Mouse (Mus musculus) skeletal muscle tissue, adult 2 months (tissue): ENCODE results near the gene Igsf23.
"Not testable (repeated sequence)": the region's sequence is repeated elsewhere in the genome, so short reads cannot be mapped to it uniquely, and the experiment has no call there.

ENCODE experiments used
- DNase-seq: peaks from one replicate; pipeline ENCODE4 v3.0.0-alpha.2; 2012; ENCODE audit warnings: low read depth, low spot score

Gene Igsf23

DNA sequence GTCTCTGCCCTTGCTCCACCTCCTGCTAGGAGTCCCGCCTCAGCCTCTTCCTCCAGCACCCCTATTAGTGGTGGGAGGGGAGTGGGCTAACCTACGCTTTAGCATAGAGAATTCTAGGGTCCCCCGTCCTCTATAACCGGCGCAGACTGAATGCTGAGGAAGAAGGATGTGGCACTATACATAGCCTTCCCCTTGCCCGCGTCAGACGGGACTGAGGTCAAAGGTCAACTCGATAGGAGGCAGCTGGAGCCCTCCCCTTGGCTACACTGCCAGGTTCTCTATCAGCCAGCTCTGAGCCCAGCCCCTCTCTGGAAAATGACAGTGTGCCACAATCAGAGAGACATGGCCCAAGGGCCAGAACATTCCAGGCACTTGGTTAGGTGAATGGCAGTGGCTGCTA, at the start of gene Igsf23:
TSS of gene Igsf23 (minus strand) at position 168 of the 400 bp plus-strand sequence.
- DNase-seq: no peak

- DNase-seq: not testable (repeated sequence)
Observed at GRCm38 (mm10) chr7:19996721-19997120, 46.2 kb upstream of the Igsf23 start.

DNA sequence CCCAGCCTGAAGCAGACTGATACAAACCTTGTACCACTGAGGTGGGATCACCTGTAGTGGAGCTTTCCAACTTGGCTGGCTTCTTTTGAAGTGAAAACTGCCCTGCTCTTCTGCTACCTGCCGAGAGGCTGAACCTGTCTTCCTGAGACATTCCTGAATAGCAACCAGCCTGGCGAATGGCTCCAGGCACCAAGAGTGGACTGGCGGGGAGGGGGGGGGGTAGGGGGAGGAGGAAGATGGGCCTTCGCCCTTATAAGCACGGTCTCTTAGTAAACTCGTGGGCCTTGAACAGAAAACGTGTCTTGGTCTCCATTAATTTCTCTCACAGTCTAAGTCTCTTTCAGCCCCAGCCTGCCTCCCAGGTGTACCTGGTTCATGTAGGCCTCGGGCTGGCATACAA, 40.6 kb upstream of the Igsf23 start, which contains the start of gene Nlrp9b:
TSS of gene Nlrp9b (plus strand) at position 301 of the 400 bp plus-strand sequence.
- not testable (repeated sequence) for DNase-seq

DNA sequence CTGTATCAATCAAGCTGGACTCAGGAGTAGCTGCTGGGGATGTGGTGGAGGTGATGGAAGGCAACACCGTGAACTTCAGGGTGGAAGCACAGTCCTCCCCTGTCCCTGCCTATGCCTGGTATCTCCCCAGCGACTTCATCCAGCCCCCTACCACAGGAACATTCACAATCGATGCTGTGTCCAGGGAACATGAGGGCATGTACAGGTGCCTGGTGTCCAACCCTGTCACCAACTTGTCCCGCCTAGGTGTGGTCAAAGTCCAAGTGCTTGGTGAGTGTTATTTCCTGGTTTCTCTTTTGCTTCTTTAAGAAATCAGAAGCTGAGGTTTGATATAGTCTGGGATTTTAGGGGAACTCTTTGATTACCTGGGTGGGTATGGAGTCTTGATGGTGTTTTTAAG, 21.0 kb upstream of the Igsf23 start:
- no peak for DNase-seq

- DNase-seq: no peak
Observed at GRCm38 (mm10) chr7:19970196-19970595, 19.6 kb upstream of the Igsf23 start.

- no peak for DNase-seq
Observed at GRCm38 (mm10) chr7:19969541-19970090, 19.1 kb upstream of the Igsf23 start.

GRCm38 (mm10) chr7:19969106-19969505, 18.6 kb upstream of the Igsf23 start:
- no peak for DNase-seq

- DNase-seq: no peak
Observed at GRCm38 (mm10) chr7:19964985-19965579, 14.5 kb upstream of the Igsf23 start, which contains the start of gene Ceacam20. TSS of gene Ceacam20 (plus strand) at chr7:19965412.

DNA sequence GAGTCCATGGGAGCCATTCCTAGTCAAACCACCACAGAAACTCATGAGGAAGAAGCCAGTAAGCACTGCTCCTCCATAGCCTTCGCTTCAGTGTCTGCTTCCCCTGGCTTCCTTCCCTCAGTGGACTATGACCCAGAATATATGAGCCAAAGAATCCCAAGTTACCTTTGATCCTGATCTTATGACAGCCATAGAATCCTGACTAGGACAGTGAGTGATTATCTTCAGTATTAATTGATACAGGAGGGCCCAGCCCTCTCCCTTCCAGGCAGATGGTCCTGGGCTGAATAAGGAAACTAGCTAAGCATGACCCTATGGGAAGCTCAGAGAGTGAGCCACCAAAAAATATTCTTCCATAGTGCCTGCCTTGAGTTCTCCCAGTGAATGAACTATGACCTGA, 11.9 kb upstream of the Igsf23 start:
- DNase-seq: no peak

- peak; percentile 77 for DNase-seq
Observed at GRCm38 (mm10) chr7:19956341-19956781, 5.8 kb upstream of the Igsf23 start.

GRCm38 (mm10) chr7:19955861-19956260, 5.3 kb upstream of the Igsf23 start:
- no peak for DNase-seq

GRCm38 (mm10) chr7:19953054-19953453, 2.5 kb upstream of the Igsf23 start:
- no peak for DNase-seq

GRCm38 (mm10) chr7:19952320-19952986, 1.9 kb upstream of the Igsf23 start:
- no peak for DNase-seq

- DNase-seq: no peak
Observed at GRCm38 (mm10) chr7:19949996-19950395, 560 bp downstream of the Igsf23 start.

DNA sequence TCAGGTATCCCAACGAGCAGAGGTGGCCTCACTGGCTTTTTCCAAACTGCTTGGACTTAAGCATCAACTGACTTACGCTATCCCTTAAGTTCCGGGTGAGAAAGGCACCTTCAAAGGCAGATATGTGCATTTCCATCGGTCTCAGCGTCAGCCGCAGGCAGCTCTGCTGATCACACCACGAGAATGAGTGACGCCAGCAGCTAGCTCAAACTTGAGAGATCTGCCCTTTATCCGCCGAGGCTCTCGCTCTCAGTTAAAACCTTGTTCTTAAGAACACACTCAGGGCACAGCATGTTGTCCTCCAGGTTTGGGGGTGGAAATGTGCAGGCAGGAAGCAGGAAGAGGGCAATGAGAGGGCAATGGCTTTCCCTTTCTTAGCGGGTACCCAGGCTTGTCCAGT, 1.6 kb downstream of the Igsf23 start:
- DNase-seq: no peak

GRCm38 (mm10) chr7:19945821-19946515, 4.6 kb downstream of the Igsf23 start:
- DNase-seq: no peak

DNA sequence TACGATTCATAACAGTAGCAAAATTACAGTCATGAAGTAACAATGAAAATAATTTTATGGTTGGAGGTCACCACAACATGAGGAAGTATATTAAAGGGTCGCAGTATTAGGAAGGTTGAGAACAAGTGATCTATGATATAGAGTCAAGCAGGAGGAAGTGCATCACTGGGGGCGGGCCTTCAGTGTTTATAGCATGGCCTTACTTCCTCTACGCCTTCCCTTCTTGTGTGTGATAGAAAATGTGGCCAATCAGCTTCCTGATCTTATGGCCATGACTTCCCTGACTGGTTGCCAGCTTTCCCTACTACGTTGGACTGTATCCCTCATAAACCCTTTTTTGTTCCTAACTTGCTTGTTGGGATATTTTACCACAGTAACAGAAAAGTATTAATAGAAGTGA, 5.4 kb downstream of the Igsf23 start:
- no peak for DNase-seq

DNA sequence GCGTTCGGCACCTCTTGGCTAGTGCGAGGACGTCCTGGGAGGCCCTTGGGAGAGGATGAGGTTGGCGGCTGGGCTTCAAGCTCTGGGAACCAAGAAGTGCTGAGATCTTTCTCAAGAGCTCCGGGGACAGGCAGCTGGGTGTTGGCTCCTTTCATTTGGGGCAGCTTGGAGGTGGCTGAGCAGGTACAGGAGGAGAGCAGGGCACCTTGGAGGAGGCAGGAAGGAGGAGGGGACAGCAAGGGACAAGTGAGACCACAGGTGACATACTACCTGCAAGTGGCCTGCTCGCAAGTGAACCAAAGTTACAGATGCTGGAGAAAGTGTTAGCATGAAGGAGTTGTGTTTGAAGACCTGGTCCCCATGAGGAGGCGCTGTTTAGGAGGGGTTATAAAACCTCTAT, 5.8 kb downstream of the Igsf23 start:
- DNase-seq: no peak

- DNase-seq: no peak
Observed at GRCm38 (mm10) chr7:19940256-19940655, 10.3 kb downstream of the Igsf23 start.

- peak; percentile 77 for DNase-seq
Observed at GRCm38 (mm10) chr7:19939555-19940235, 10.9 kb downstream of the Igsf23 start.

GRCm38 (mm10) chr7:19937229-19937821, 13.2 kb downstream of the Igsf23 start:
- no peak for DNase-seq
